Mouse (Mus musculus) stomach, postnatal 0 days (tissue): ENCODE measurements around the gene L2hgdh.

ENCODE experiments used
- CTCF ChIP-seq: IDR thresholded peaks from 2 replicates; pipeline ENCODE4 v1.5.1; 2016; ENCODE audit warnings: antibody characterized with exemption, low read depth, mild to moderate bottlenecking, moderate library complexity
- EP300 ChIP-seq: optimal IDR thresholded peaks from 2 replicates; pipeline ENCODE3; 2016; ENCODE audit warnings: antibody characterized with exemption

GRCm38 (mm10) chr12:69682788-69683419 is 41.8 kb downstream of the L2hgdh start:
- TF ChIP-seq CTCF = no peak
- no peak for TF ChIP-seq EP300
